Mouse (Mus musculus): ENCODE measurements around the gene Coro2b.

Coro2b gene

DNA sequence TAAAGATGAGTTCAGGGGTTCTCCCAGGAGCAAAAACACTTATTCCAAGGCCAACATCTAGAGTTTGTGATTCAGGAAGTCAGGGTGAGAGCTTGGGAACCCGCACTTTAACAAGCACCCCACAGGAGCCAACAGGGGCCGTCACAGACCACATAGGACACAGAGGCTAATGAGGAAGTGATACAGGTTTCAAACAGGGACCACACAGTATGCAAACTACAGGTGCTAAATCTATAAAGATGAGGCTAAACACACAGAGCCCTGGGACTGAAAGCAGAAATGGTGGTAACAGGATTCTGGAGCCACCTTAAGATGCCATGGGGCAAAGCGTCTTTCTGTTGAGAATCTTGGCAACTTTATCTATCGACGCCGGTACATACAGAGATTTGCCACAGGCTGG lies 27.2 kb downstream of the Coro2b start:
- DNase-seq: no peak

GRCm38 (mm10) chr9:62508740-62509524 lies 27.9 kb downstream of the Coro2b start:
- no peak for DNase-seq

GRCm38 (mm10) chr9:62506467-62507067 lies 30.3 kb downstream of the Coro2b start:
- DNase-seq: no peak

DNA sequence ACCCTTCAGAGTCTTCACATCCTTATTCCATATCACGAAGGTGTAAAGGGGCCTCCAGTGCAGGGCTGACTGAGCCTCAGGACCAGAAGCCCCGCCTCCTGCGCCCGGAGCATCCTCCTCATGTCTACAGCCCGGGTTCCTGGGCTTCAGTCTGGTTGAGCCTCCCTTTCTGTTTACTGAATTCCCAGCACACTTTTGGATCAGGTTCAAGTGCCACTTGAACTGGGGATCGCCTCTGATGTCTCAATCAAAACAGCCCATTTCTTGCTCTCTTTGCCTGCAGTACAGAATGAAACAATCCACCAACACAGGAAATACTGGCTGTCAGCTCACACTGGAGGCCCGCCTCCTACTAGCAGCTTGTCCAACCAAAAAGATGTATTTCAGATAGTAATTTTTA lies 32.7 kb downstream of the Coro2b start:
- DNase-seq: no peak

GRCm38 (mm10) chr9:62502361-62502760 lies 34.5 kb downstream of the Coro2b start:
- no peak for DNase-seq

- no peak for DNase-seq
Observed at GRCm38 (mm10) chr9:62501566-62501965, 35.3 kb downstream of the Coro2b start.

GRCm38 (mm10) chr9:62500007-62500406 lies 36.8 kb downstream of the Coro2b start:
- DNase-seq: no peak

DNA sequence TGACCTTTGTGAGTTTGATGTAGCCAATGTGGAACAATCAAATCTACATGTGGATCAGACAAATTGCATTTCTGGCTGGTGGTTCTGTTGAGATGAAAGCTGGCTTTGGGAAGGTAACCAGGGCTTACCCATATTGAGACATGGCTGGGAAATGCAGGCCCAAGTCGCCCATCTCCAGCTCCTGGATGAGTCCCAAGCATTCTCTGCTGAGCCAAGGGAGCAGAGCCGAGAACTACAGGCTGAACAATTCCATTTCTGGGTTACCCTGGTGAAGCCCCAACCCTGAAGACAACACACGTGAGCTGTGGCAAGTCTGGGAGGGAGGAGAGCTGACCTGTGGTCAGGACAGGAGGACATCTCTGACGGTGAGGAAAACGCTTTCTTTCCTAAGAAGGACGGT lies 37.9 kb downstream of the Coro2b start:
- no peak for DNase-seq

- DNase-seq: peak; percentile 27 to 35
Observed at GRCm38 (mm10) chr9:62497135-62498092, 39.4 kb downstream of the Coro2b start.

GRCm38 (mm10) chr9:62492306-62492990 lies 44.4 kb downstream of the Coro2b start:
- no peak for DNase-seq

- DNase-seq: no peak
Observed at GRCm38 (mm10) chr9:62491611-62492010, 45.2 kb downstream of the Coro2b start.

GRCm38 (mm10) chr9:62491104-62491503 lies 45.7 kb downstream of the Coro2b start:
- DNase-seq: peak in 1 of 2 experiments; percentile 22

DNA sequence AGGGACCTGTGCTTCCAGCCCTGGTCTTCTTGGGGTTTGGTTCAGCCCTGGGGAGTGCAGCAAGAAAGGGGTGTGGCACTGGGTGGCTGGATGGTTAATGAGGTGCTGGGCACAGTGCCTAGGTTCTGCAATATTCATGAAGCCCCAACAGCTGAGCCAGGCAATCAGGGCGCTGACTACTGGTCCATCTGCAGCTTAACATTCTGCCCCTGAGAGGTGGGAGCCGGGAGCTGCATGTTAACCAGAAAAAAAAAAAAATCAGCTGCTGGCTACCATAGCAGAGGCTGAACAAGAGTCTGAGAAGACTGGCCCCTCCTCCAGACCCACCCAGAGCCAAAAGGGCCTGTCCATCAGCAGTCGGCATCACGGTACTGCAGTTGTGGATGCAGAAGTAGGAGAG lies 52.7 kb downstream of the Coro2b start:
- no peak for DNase-seq

DNA sequence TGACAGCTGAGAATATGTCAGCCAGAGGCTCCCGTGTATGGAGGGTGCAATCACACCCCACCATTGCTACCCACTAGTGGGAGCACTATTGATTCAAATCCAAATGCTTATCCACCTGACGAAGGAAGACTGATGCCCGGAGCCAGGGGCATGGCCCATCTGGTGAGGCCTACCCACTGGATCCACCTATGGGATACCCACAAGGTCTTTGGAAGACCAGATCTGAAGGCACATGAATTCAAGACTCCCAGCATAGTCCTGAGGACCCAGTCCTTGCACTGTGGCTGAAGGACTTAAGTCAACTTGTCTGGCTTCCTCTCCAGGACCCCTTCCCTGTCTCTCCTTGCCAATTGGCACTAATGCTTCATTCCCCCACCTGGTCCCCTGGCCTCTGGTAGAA lies 54.1 kb downstream of the Coro2b start:
- DNase-seq: no peak

- no peak for DNase-seq
Observed at GRCm38 (mm10) chr9:62480898-62481642, 55.8 kb downstream of the Coro2b start.

DNA sequence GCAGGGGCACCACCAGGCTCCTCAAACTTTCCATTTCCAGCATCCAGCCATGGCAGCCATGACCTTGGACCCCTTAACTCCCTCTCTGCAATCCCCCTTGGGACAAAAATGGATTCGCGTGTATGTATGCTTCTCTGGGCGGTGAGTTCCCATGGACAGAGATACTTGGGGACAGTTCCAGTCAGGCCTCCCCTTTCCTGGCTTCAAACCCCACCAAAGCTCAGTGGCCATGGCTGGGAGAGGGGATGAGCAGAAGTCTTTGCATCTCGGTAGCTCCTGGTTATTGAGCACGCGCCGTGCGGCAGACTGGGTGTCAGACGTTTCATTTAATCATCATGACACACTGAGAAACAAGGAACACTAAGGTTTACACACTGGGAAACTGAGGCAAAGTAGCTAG lies 56.7 kb downstream of the Coro2b start:
- no peak for DNase-seq

DNA sequence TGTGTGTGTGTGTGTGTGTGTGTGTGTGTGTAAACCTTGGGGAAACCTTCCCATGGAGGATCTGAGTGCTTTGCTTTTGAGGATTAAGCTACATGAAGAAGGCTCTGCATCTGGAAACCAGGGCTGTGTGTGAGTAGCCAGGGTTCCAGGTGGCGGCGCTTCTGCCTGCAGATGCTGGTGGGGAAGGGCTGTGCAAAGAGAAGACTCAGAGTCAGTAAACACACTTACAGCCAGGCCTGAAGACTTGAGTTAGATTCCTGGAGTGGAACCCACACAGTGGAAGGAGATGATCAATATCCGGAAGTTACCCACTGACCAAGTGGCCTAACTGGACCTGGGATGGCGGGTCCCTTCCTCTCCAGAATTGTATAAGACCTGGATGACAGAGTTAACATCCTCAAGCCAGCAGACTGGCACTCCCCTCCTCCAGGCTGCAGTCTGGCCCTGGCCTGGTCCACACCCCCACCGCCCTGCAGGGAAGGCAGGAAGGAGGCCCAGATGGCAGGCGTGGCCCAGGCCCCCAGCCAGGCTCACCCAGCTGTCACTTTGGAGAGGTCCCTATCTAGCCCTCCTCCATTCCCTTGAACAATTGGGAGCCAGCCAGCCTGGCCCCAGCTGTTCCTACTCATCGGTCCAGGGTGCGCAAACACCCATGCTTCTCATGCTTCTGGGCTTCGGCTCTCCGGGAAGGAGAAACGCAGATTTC lies 59.9 kb downstream of the Coro2b start:
- DNase-seq: no peak

DNA sequence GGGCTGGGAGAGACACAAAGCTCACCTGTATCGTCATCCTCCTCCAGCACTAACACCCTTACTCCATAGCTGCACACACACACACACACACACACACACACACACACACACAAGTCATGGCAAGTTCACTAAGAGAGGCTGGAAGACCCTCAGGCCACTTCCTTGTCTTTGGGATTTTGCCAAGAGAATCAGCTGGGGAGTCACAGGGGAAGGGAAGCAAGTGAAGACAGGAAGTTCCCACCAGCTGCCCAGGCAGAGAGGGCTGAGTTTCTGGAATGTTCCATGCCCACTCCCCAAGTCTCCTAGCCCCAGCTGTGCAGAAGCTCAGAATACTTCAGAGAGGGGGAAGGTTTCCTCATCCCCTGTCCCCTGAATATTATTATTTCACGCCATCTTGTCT lies 62.6 kb downstream of the Coro2b start:
- DNase-seq: no peak

DNA sequence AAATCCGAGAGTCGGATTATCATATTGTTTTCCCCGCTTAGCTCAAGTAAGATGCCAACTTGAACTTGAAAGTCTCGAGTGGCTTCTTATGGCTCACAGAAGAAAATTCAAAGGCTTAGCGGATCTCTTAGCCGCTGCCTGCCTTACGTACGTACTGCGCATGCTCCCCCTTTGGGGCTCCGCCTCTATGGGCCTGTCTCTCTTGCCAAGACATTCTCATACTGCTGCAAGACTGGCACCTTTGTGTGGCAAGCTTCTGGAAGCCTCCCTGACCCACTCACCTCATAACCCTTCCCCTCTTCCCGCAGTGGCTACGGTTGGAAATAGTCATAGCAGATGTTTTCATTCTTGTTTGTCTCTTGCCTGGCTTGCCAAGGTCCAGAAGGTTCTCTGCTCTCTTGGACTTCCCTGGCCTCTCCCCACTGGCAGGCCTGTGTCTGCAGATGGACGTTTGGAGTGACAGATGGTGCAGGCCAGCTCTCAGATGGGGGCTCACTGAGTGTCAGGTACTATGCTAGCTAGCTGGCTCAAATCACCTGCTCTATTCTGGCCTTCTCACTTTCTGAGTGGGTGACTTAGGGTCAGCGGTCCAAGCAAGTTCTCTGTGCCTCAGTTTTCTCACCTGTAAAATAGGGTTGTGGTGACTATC lies 65.2 kb downstream of the Coro2b start:
- DNase-seq: no peak

GRCm38 (mm10) chr9:62471041-62471440 lies 65.8 kb downstream of the Coro2b start:
- DNase-seq: no peak

- DNase-seq: peak; percentile 81 to 82
Observed at GRCm38 (mm10) chr9:62470398-62470797, 66.4 kb downstream of the Coro2b start.
